Mouse (Mus musculus) layer of hippocampus, postnatal 10 days (tissue): Measurements from ENCODE around the gene Itgb1. TPM values are rescaled to one million over a fixed set of nuclear protein-coding genes. Genes with fewer than 3 reads are reported as not detected.

ENCODE experiments used
- DNase-seq, 2 experiments: peaks; one replicate each; pipeline ENCODE4 v3.0.0; 2021; ENCODE audit warnings: low spot score in 2 of 2
- long read RNA-seq: library from polyadenylated mRNA; stranded (forward); transcript quantifications from one replicate; pipeline ENCODE4 v2.0.0, GENCODE M21; 2023
- total RNA-seq, 2 experiments: library from RNA; stranded (reverse); gene quantifications; 2 replicates each; pipeline ENCODE4 v1.2.3; 2021

Itgb1 gene
- total RNA-seq = 10 to 100 TPM; 90.7 to 92.0 TPM
- long read RNA-seq, transcript Itgb1-201 (16 exons, 3,815 nt) = major isoform, 53 of 71 reads
- long read RNA-seq, partial matches to known transcripts = 8 of 71 reads
- long read RNA-seq, other reads (novel, unspliced or antisense) = 10 of 71 reads

DNA sequence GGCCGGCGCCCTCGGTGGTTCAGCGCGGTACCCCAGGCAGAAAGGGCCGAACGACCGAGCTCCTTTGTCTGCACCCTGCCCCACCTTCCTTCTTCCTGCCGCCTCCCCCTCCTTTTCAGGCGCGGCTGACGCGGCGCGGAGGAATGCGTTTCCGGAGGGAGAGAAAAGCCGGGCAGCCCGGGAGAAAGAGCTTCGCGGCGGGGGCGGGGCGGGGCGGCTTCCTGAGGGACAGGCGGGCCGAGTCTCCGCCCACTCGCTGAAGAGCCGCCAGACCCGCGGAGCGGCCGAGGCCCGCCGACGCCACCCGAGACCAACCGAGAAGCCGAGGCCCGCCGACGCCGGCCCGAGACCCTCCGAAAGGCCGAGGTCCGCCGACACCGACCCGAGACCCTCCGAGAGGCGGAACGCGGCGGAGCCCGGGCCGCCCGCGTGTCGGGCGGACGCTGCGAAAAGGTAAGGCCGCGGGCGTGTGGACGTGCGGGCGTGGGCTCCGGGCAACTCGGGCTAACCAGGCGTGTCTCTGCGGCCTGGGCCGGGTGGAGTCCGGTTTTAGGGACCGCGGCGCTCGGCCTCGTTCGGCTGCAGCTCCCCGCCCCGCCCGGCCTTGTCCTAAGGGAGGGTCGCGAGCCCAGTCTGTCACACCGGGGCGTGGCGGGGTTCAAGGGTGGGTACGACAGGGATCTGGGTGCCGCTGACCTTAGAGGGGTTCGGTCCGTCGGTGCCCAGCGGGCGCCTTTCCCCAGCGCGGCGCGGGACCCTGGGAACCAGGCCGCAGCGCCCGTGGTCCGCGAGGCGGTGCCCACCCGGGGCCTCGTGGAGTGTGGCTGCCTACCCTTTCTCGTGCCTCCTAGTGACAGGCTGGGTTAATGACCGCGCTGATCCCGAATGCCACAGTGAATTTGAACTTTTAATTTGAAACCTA lies at the start of gene Itgb1:
Itgb1 (plus strand) TSS at position 148 of the 922 bp plus-strand sequence.
- DNase-seq = peak; percentile 94 to 96

DNA sequence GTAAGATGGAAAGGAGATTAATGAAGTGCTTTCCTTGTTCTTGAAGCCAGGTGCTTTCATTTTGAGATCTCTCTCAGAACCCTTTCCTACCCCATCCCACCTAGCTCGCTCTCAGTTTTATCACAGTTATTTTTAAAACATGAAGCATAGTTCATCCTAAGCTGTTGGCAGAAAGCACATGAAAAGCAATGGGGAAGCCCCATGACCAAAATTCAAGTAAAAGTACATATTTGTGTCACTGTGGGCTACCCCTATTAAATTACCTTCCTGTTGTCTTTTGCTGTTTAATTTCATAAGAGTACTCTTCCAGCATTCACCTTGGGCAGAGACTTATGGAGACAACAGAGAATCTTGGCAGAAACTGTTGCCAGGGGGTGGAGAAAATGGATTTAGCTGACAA lies 42.4 kb upstream of the Itgb1 start:
- no peak for DNase-seq

- no peak for DNase-seq
Measured at GRCm38 (mm10) chr8:128645452-128645851, 40.0 kb upstream of the Itgb1 start.

GRCm38 (mm10) chr8:128646456-128646855 lies 39.0 kb upstream of the Itgb1 start:
- no peak for DNase-seq

GRCm38 (mm10) chr8:128648071-128648470 lies 37.4 kb upstream of the Itgb1 start:
- DNase-seq = no peak

DNA sequence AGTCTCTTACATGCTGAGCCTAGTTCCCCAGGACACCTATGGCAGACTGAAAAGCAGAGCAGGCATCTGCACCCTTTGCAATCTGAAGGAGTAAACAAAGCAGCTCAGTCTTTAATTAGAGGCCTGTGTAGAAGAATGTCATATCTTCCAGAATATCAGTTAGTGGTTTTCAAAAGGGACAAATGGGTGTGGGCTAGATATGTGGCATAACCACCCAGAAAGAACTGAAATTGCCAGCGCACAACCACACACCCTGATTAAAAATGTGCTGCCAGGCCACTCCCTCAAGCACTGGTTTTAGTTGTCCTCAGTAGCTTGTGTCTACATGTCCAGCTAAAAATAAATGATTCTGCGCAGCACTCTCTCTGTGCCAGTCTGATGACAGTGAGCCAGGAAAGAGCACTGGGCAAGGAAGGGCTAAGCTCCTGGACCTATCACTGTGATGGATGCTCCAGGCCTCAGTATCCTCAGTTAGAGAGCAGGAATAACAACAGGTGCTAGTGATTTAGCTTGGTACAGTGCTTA lies 35.1 kb upstream of the Itgb1 start:
- DNase-seq = no peak

DNA sequence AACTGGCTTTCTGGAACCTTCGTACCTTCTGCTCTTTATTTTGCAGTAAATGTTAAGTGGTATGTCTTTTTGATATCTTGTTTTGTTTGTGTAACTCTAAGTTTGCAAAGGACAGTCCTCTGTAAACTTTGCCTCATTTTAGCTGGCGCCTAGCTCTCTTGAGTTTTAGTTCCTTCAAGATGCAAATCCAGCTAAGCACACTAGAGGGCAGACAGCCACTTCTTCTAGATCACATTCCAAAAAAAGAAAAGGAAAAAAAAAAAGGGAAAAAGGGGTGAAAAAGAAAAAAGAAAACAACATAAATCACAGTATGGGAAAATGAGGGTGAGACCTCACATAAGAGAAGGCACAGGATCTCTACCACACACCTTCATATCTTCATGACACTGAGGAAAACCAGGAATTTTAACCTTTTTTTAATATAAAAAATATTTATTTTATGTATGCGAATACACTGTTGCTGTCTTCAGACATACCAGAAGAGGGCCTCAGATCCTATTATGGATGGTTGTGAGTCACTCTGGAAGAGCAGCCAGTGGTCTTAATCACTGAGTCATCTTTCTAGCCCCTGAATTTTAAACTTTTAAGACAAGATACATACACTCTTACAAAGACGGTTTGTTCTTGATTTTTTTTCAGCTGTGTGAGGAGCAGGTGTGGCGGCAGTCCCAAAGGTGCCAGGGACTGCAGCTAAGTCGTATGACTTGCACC lies 32.9 kb upstream of the Itgb1 start:
- peak; percentile 41 to 51 for DNase-seq

DNA sequence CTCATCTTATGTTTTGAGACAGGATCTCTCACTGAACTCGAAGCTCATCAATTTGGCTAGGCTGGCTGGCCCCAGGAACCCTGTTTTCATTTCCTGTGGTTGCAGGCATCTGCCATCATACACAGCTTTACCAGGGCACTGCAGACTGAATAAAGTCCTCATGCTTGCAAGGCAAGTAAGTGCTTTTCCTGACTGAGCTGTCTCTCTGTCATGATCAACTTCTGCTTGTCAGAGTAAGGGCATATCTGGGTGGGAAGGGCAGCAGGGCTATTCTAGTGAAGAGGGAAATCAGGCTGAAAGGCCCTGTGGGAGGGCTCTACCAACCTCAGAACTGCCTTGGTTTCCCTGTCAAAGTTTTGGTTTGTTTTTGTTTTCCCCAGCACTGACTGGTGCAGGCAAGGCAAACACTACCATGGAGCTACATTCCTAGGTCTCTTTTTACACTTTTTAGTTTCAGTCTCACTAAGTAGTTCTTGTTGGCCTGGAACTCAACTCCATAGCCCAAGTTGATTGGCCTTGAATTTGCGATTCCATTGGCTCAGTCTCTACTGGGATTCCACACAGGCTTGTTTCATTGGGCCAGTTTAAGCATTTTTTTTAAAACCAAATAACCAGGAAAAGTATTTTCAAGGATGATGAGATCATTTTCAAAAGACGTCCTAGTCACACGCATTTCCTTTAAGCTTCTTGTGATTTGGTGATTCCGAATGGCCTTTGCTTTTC lies 31.7 kb upstream of the Itgb1 start:
- no peak for DNase-seq

GRCm38 (mm10) chr8:128654365-128655099 lies 30.9 kb upstream of the Itgb1 start:
- DNase-seq = peak; percentile 48 to 64

- no peak for DNase-seq
Measured at GRCm38 (mm10) chr8:128662144-128662543, 23.3 kb upstream of the Itgb1 start.

DNA sequence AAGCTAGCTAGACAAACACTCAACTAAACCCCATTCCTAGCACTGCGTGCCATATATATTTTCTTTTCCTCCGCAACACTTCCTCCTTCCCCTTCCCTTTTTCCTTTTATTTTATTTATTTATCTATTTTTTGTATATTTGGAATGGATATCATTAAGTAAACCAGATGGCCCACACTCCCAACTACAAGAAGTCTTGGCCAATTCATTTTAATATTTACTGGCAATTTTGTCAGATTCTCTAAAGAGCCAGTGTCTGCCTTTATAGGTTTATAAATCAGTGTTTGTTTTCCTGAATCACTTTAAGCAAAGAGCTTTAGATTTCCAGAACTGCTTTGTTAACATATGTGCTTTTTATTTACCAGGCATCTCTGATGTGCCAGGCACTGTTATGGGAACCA lies 22.8 kb upstream of the Itgb1 start:
- no peak for DNase-seq

DNA sequence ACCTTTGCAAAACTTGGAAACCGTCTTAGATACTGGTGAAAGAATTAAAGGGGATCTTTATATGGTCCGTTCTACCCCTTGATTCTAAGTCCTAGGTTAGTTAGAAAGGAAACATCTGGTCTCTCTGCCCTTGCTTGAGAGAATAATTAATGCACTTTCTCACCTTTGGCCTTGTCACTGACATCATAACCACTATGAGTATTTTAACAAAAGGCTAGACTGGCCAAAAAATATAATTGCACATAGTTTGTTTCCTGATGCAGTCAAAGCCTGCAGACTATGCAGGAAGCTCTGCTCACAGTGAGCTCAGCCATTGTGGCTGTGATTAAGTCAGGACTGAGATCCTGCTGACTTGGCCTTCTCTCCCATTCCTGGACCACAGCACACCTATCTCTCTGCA lies 22.3 kb upstream of the Itgb1 start:
- DNase-seq = no peak

DNA sequence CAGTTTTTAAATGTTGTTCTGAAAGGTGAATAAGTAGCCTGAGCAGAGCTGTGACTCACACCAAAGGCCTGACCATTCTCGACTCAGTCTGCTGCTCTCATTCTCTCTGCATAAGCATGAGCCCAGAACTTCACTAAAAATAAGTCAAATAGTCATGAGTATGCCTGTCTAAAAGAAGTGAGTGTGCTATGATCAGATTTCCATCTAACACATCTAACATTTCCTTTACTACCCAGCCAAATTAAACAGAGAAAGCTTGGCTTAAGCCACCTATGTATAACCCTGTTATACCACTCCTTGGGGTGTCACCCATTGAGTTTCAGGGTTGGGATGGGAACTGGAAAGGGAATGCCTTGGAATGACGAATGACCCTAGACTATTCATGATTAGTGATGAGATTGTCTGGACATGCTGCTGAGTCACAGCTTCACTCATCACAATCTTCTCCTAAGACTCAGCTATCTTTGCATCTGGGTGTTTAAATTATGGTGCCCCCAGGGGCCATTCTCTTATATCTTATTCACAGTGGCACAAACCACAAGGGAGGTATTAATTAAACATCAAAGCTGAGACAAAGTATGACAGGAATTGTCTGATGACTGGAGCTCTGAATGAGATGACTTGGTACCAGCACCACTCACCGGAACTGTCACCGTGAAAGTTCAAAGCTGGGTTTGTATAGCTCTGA lies 18.7 kb upstream of the Itgb1 start:
- DNase-seq = no peak

- DNase-seq = no peak
Measured at GRCm38 (mm10) chr8:128671813-128672212, 13.6 kb upstream of the Itgb1 start.

GRCm38 (mm10) chr8:128672441-128672840 lies 13.0 kb upstream of the Itgb1 start:
- DNase-seq = no peak

- no peak for DNase-seq
Measured at GRCm38 (mm10) chr8:128672950-128673349, 12.5 kb upstream of the Itgb1 start.

- DNase-seq = no peak
Measured at GRCm38 (mm10) chr8:128675848-128676629, 9.4 kb upstream of the Itgb1 start.

DNA sequence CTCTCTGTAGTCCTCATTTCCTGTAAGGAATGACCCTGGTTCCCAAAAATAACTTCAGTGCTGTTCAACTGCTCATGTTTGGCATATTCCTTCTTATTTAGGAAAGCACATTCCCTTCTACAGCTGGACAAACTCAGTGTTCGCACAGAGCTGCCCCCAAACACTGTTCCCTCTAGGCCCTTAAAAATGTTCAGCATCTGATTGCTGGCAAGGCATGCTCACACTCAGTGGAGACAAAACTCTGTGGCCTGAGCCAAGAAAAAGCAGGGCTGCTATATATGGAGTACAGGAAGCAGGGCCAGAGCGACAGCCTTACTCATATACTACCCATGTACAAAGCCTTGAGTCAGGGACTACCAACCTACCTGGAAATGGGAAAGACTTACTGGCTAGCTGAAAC lies 5.5 kb upstream of the Itgb1 start:
- DNase-seq = no peak
